Mouse (Mus musculus) lung, postnatal 0 days (tissue): ENCODE data around the gene Rpl35.

Experiments
- CTCF ChIP-seq: IDR thresholded peaks from 2 replicates; pipeline ENCODE4 v1.5.1; 2016; ENCODE audit warnings: antibody characterized with exemption, mild to moderate bottlenecking
- EP300 ChIP-seq: IDR thresholded peaks from 2 replicates; pipeline ENCODE4 v1.6.1; 2016; ENCODE audit warnings: antibody characterized with exemption, mild to moderate bottlenecking, control low read depth

DNA sequence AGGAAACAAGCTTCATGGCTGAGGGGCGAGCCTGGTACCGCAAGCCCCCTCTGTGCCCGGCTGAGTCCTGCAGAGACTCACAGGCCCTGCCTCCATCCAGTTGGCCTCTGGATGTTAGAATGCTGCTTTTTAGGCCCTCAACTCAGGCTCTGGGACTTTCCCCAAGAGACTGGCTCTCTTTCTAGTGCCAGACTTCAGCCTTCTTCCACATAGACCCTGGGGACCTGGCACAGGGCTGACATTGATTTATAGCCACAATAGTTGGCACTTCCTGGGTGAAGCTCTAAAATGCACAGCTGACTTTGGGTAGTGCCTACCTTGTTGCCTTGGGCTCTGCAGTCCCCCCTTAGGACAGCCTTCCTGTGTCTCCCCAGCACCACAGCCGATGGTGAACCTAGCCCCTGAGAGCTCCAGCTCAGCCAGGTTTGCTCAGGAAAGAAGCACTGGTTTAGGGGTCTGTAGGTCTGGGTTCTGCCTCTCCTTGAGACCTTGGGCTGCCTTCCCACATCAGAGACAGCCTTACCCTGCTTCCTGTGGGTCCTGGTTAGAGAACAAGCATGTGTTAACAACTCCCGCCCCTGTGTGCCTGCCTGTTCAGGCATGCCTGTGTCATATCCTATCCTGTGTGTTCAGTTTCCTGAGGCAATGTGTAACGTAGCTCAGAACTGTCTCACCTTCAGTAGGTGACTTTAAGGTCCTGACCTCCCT is 17.5 kb downstream of the Rpl35 start:
- TF ChIP-seq CTCF, result no peak
- TF ChIP-seq EP300, result no peak
